Mouse (Mus musculus) regulatory T cell (primary cell): ENCODE measurements around the gene Flrt3.

Experiments
- in situ Hi-C: fragments of 300-600 bp; cut with MboI, MseI; formaldehyde crosslinking; loops from one replicate; pipeline ENCODE4 v1.15.1; 2025; ENCODE audit warnings: high pct_unique_total_duplicates

Gene Flrt3

DNA sequence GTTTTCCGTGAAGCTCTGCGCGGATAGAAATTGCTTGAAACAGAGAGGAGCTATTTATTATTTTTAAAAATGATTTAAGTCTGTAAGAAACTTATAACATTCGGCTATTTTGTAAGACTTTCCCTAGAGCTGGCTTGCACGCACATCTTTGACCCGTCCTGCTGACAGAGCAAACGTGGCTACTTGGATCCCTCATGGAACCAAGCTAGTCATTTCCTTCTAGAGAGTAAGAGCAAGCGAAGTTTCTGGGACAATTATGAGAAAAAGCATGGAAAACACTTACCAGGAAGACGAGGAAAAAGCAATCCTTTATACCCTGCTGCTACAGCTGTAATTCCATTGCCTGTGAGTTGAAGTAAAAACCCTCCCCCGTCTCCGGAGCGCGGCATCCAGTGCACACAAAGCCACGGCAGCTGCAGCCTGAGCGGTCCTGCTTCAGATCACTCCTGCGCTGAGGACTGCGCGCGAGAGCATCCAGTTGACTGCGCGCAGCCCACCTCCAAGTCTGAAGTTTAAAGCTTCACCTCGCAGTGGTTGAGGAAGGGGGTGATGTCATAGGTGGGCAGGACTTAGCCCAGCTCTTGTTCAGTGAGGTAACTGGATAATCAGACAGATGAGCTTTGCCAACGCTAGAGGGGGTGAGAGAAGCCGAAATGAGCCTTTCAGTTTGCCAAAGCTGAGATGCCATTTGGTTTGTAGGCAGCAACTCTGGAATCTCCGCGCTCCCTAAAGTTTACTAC lies at the start of gene Flrt3:
Gene Flrt3, minus strand, starts transcription at position 507 of the 740 bp plus-strand sequence.
- in situ Hi-C loops, result no loop called here

GRCm38 (mm10) chr2:140717407-140717806 lies 46.1 kb upstream of the Flrt3 start:
- in situ Hi-C loops, result no loop called here

DNA sequence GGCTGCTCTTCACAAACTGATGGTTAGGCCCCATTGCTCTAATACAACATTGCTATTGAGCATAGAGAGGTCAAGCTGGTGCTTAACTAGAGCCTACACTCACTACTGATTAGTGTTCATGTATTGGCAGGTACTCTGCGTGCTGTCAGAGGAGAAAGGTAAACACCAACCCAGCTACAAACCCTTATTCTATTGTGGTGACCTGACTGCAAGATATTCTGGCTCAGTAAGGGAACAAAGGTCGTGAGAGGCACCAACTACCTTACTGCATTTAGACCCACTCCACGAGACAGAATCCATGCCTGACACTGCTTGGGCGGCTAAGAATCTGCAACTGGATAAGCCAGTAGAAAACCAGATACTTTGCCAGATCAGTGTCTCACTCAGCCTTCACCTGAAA lies 44.6 kb upstream of the Flrt3 start:
- in situ Hi-C loops, result no loop called here

DNA sequence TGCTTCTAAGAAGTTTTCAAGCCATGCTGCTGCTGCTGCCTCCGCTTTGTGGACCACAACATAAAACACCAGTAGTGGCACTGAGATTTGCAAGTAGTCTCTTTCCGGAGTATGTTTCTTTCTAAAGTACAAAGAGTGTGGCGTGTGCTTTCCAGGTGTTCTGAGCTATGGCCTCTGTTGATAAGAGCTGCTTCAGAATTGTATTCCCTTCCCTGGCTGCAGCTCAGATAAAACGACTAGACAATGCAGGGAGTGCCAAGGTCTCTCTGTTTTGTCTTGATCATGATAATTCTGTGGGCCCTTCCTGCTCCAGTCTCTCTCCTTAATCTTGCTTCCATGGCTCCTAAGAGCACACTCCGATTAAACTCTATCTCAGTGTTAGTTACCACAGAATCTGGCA lies 36.3 kb upstream of the Flrt3 start:
- in situ Hi-C loops, result no loop called here

DNA sequence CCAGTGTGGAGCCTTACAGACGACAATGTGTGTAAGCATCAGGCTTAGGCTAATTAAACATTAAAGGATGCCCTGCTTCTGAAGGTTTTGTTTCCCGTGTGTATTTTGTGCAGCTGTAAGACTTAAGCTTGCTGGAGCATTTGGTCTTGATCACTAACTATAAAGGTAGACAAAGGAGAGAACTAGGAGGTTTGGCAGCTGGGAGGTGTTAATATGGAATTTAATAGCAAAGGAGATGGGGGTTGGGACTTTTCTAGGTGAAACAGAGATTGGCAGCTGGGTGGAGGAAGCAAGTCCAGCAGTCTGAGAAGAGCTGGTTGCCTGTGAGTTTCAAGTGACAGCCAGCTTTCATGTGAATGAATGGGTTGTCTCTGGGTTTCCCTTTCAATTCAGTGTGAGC lies 34.0 kb upstream of the Flrt3 start:
- in situ Hi-C loops, result no loop called here

- in situ Hi-C loops, result no loop called here
Measured at GRCm38 (mm10) chr2:140704146-140704545, 32.9 kb upstream of the Flrt3 start.

GRCm38 (mm10) chr2:140703377-140703776 lies 32.1 kb upstream of the Flrt3 start:
- in situ Hi-C loops, result no loop called here

DNA sequence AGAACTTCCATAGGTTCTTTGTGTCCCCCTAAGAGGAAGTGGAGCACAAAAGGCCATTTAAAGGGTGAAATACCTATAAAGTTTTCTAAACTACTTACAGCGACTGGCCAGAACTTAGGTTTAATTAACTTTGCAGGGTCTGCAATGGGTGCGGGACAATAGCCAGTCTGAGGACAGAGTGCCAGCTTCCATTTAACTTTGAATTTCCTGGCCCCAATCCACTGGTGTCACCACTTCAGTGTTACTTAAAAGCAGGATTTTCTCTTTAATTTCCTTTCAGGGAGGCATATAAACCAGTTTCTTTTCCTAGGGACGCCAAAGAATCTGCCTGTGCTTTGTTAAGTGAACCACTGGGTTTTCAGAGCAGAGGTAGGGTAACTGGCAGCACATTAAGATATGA lies 27.3 kb upstream of the Flrt3 start:
- in situ Hi-C loops, result no loop called here

- in situ Hi-C loops, result no loop called here
Measured at GRCm38 (mm10) chr2:140693845-140694244, 22.6 kb upstream of the Flrt3 start.

GRCm38 (mm10) chr2:140692461-140692860 lies 21.2 kb upstream of the Flrt3 start:
- in situ Hi-C loops, result no loop called here

GRCm38 (mm10) chr2:140691403-140691802 lies 20.1 kb upstream of the Flrt3 start:
- in situ Hi-C loops, result no loop called here

DNA sequence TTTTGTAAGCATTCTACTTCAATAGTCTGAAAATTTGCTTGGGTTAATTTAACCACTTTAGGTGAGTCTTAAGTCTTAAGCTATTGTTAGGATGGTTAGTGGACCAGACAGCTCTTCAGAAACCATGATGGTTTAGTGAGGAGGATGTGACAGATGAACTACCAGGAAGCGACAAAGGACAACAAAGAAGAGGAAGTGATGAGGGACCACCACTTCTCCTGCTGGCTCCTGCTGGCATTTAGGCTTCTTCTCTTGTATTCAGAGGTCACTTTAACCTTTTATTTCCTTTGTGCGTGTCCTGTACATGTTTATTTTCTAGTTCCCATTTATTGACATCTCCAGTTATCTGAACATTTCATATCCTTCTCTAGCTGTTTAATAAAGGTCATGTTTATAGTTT lies 19.6 kb upstream of the Flrt3 start:
- in situ Hi-C loops, result no loop called here

GRCm38 (mm10) chr2:140676728-140677127 lies 5.5 kb upstream of the Flrt3 start:
- in situ Hi-C loops, result no loop called here

- in situ Hi-C loops, result no loop called here
Measured at GRCm38 (mm10) chr2:140673466-140673865, 2.2 kb upstream of the Flrt3 start.

GRCm38 (mm10) chr2:140670457-140670856 lies 812 bp downstream of the Flrt3 start:
- in situ Hi-C loops, result no loop called here

GRCm38 (mm10) chr2:140669786-140670185 lies 1.5 kb downstream of the Flrt3 start:
- in situ Hi-C loops, result no loop called here

DNA sequence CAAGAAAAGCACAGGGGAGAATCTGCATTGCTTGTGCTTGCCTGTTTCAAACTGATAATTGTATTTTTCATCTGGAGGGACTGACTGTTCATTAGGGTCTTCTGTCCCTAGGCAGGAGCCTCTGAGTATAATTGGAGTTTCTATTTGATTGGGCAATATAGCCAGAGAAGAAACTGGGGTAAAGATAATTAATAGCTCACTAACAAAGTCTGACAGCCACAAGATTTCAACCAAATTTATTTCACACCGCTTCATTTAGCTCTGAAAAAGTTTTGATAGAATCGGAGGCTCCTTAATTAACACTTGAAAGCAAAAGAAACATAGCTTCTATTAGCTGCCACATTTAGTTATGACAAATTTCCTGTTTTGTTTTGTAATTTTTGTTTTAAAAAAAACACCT lies 2.2 kb downstream of the Flrt3 start:
- in situ Hi-C loops, result no loop called here

GRCm38 (mm10) chr2:140668311-140668710 lies 3.0 kb downstream of the Flrt3 start:
- in situ Hi-C loops, result no loop called here

GRCm38 (mm10) chr2:140667261-140668047 lies 3.8 kb downstream of the Flrt3 start:
- in situ Hi-C loops, result no loop called here

- in situ Hi-C loops, result no loop called here
Measured at GRCm38 (mm10) chr2:140666846-140667245, 4.4 kb downstream of the Flrt3 start.

GRCm38 (mm10) chr2:140664381-140664780 lies 6.9 kb downstream of the Flrt3 start:
- in situ Hi-C loops, result no loop called here

DNA sequence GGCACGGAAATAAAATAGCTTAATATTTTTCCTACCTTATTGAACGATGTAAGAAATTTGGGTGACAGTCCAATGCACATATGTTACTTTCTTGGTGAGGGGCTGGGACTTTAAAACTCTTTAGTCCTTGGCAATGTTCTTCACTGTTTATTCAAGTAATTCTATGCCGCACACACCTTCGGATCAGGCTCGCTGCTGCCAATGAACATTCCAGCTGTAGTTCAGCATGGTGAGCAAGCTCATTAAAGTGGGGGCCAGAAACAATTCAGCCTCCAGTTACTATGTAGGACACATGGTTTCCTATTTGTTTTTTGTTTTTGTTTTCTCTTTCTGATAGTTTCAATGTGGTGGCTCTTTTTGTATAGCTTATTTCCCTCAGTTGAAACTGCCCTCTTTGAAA lies 8.6 kb downstream of the Flrt3 start:
- in situ Hi-C loops, result no loop called here

DNA sequence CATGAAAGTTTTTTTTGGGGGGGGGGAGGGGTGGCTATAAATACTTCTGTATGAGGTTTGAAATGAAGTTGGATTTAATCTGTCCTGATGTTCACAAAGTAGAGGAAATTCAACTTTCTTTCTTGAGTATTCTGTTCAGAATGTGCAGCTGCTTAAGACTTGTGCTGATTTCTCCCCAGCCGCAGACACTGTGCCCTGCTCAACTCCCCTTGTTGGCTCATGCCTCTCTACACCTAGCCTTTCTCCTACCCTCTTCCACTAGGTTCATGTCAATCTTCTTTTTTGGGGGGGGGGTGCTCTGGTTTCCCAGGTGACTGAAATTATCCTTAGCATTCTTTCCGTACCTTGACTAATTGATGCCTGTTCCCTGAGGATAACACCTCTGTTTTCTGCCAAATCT lies 17.3 kb downstream of the Flrt3 start:
- in situ Hi-C loops, result no loop called here
